In genomic region chr11:58214391-58215048, GRCm38 (mm10) we compare ENCODE assay signal across 8 mouse cellular contexts. TPM values are rescaled to one million over a fixed set of nuclear protein-coding genes. Genes with fewer than 3 reads are reported as not detected.
DNase-seq lines count a peak whose midpoint lies in the region; ATAC-seq lines count a peak whose summit lies in the region.

No protein-coding gene starts in this region.

- WGBS in forebrain, embryonic 10.5 days = 53% methylated on average over 17 of the region's 17 CpGs
- 22% methylated on average over 17 of the region's 17 CpGs for WGBS in heart, embryonic 13.5 days
- 30% methylated on average over 16 of the region's 17 CpGs for WGBS in kidney, embryonic 16.5 days
- 15% methylated on average over 17 of the region's 17 CpGs for WGBS in liver, embryonic 12.5 days (ENCODE audit: insufficient replicate concordance)

- H3K27me3 ChIP-seq in forebrain, embryonic 10.5 days (ENCODE audit: poor library complexity, severe bottlenecking) = peaks cover 9% of the 10 kb centered on the region
- H3K27me3 ChIP-seq in heart, embryonic 13.5 days (replicated peaks) = no peaks in the 10 kb centered on the region
- no peaks in the 10 kb centered on the region for H3K27me3 ChIP-seq in kidney, embryonic 16.5 days (ENCODE audit: insufficient read depth, low read length)
- H3K27me3 ChIP-seq in liver, embryonic 12.5 days (replicated peaks) = no peaks in the 10 kb centered on the region

- peaks cover 20% of the 10 kb centered on the region for H3K4me1 ChIP-seq in forebrain, embryonic 10.5 days
- peaks cover 30% of the 10 kb centered on the region for H3K4me1 ChIP-seq in heart, embryonic 13.5 days
- 0 out of 2 replicates have a peak, but pooled peaks cover 4% of the 10 kb centered on the region for H3K4me1 ChIP-seq in kidney, embryonic 16.5 days (ENCODE audit: insufficient read depth, low read length)
- peaks cover 75% of the 10 kb centered on the region for H3K4me1 ChIP-seq in liver, embryonic 12.5 days

- ATAC-seq in heart, embryonic 13.5 days (ENCODE audit: extremely low read depth, insufficient number of reproducible peaks, low FRiP score, low TSS enrichment) = peak; percentile 71; the same call in 1 of the 2 replicates
- peak; percentile 86 for ATAC-seq in kidney, embryonic 16.5 days (ENCODE audit: low FRiP score, low TSS enrichment)
- peak; percentile 94 for ATAC-seq in liver, embryonic 12.5 days
- peak; percentile 96 for ATAC-seq in monocyte, adult 5-6 weeks (replicated peaks; ENCODE audit: insufficient number of reproducible peaks, low FRiP score, low TSS enrichment, poor library complexity, severe bottlenecking)

- H3K4me3 ChIP-seq in forebrain, embryonic 10.5 days = peak overlapping the region; percentile 41
- peak overlapping the region; percentile 69 for H3K4me3 ChIP-seq in heart, embryonic 13.5 days
- H3K4me3 ChIP-seq in kidney, embryonic 16.5 days (ENCODE audit: low read length) = peak overlapping the region; percentile 54
- peak overlapping the region; percentile 75 for H3K4me3 ChIP-seq in liver, embryonic 12.5 days

- H3K36me3 ChIP-seq in forebrain, embryonic 10.5 days (replicated peaks) = no peaks in the 10 kb centered on the region
- no peaks in the 10 kb centered on the region for H3K36me3 ChIP-seq in heart, embryonic 13.5 days
- no peaks in the 10 kb centered on the region for H3K36me3 ChIP-seq in kidney, embryonic 16.5 days (ENCODE audit: insufficient read depth, low read length)
- no peaks in the 10 kb centered on the region for H3K36me3 ChIP-seq in liver, embryonic 12.5 days

- peak; percentile 74 to 85 for DNase-seq in urinary bladder, adult 18-20 months (ENCODE audit: low spot score in 2 of 2)
- DNase-seq in urinary bladder, postnatal 10 days (ENCODE audit: low spot score) = no peak
- peak; percentile 27 for DNase-seq in forebrain, embryonic 10.5 days (ENCODE audit: extremely low spot score, low spot score)
- peak; percentile 89 to 91 for DNase-seq in spleen, postnatal 4 days (ENCODE audit: low spot score in 2 of 2)

- H3K27ac ChIP-seq in forebrain, embryonic 10.5 days = peak overlapping the region; percentile 66; the same call in 1 of the 2 replicates
- peak overlapping the region; percentile 58 for H3K27ac ChIP-seq in heart, embryonic 13.5 days (replicated peaks)
- no peak overlapping the region for H3K27ac ChIP-seq in kidney, embryonic 16.5 days (ENCODE audit: low read length)
- H3K27ac ChIP-seq in liver, embryonic 12.5 days = peak overlapping the region; percentile 88

- H3K9me3 ChIP-seq in forebrain, embryonic 10.5 days = no peaks in the 10 kb centered on the region
- H3K9me3 ChIP-seq in heart, embryonic 13.5 days = no peaks in the 10 kb centered on the region
- H3K9me3 ChIP-seq in kidney, embryonic 16.5 days (ENCODE audit: low read length) = no peaks in the 10 kb centered on the region
- no peaks in the 10 kb centered on the region for H3K9me3 ChIP-seq in liver, embryonic 12.5 days (replicated peaks)

- peak overlapping the region; percentile 86 for H3K9ac ChIP-seq in heart, embryonic 13.5 days
- peak overlapping the region; percentile 69 for H3K9ac ChIP-seq in kidney, embryonic 16.5 days (replicated peaks; ENCODE audit: low read length)
- peak overlapping the region; percentile 82 for H3K9ac ChIP-seq in liver, embryonic 12.5 days

- H3K4me2 ChIP-seq in heart, embryonic 13.5 days = peak overlapping the region; percentile 75
- peak overlapping the region; percentile 63 for H3K4me2 ChIP-seq in kidney, embryonic 16.5 days (replicated peaks; ENCODE audit: low read depth, low read length)
- H3K4me2 ChIP-seq in liver, embryonic 12.5 days = peak overlapping the region; percentile 81

RNA-seq across cellular contexts. Expression of gene Irgm2, which starts 15.1 kb away (rescaled TPM):
- 0.20 and 0.26 TPM in 2 replicates for polyA plus RNA-seq in forebrain, embryonic 10.5 days (2016; fragmentation: Nextera tagmentation; extraction: Ambion mirVana)
- polyA plus RNA-seq in heart, embryonic 13.5 days (2015; fragmentation: Nextera tagmentation; extraction: Ambion mirVana) = 2.9 and 3.6 TPM in 2 replicates
- polyA plus RNA-seq in kidney, embryonic 16.5 days (2015; fragmentation: Nextera tagmentation; extraction: Ambion mirVana) = 2.6 and 2.7 TPM in 2 replicates
- polyA plus RNA-seq in liver, embryonic 12.5 days (2016; fragmentation: Nextera tagmentation; extraction: Ambion mirVana) = 2.9 and 3.0 TPM in 2 replicates
- 8.8 to 21.7 TPM (median 12.9 TPM) in 3 replicates for total RNA-seq in monocyte, adult 5-6 weeks (2017)

RNA-seq across cellular contexts. Expression of gene Igtp, which starts 15.2 kb away (rescaled TPM):
- polyA plus RNA-seq in forebrain, embryonic 10.5 days (2016; fragmentation: Nextera tagmentation; extraction: Ambion mirVana) = 1.2 and 1.7 TPM in 2 replicates
- 4.4 and 5.0 TPM in 2 replicates for polyA plus RNA-seq in heart, embryonic 13.5 days (2015; fragmentation: Nextera tagmentation; extraction: Ambion mirVana)
- polyA plus RNA-seq in kidney, embryonic 16.5 days (2015; fragmentation: Nextera tagmentation; extraction: Ambion mirVana) = 4.5 and 4.8 TPM in 2 replicates
- polyA plus RNA-seq in liver, embryonic 12.5 days (2016; fragmentation: Nextera tagmentation; extraction: Ambion mirVana) = 6.3 and 6.4 TPM in 2 replicates
- total RNA-seq in monocyte, adult 5-6 weeks (2017) = 18.7 to 31.1 TPM (median 19.5 TPM) in 3 replicates

RNA-seq across cellular contexts. Expression of gene Mrpl22, which starts 43.1 kb away (rescaled TPM):
- 141 and 146 TPM in 2 replicates for polyA plus RNA-seq in forebrain, embryonic 10.5 days (2016; fragmentation: Nextera tagmentation; extraction: Ambion mirVana)
- 103 and 114 TPM in 2 replicates for polyA plus RNA-seq in heart, embryonic 13.5 days (2015; fragmentation: Nextera tagmentation; extraction: Ambion mirVana)
- polyA plus RNA-seq in kidney, embryonic 16.5 days (2015; fragmentation: Nextera tagmentation; extraction: Ambion mirVana) = 132 and 138 TPM in 2 replicates
- polyA plus RNA-seq in liver, embryonic 12.5 days (2016; fragmentation: Nextera tagmentation; extraction: Ambion mirVana) = 129 and 137 TPM in 2 replicates
- 19.8 to 46.1 TPM (median 30.4 TPM) in 3 replicates for total RNA-seq in monocyte, adult 5-6 weeks (2017)

RNA-seq across cellular contexts. Expression of gene Gemin5, which starts 46.2 kb away (rescaled TPM):
- 38.6 and 39.5 TPM in 2 replicates for polyA plus RNA-seq in forebrain, embryonic 10.5 days (2016; fragmentation: Nextera tagmentation; extraction: Ambion mirVana)
- 13.5 and 13.9 TPM in 2 replicates for polyA plus RNA-seq in heart, embryonic 13.5 days (2015; fragmentation: Nextera tagmentation; extraction: Ambion mirVana)
- 22.5 and 24.0 TPM in 2 replicates for polyA plus RNA-seq in kidney, embryonic 16.5 days (2015; fragmentation: Nextera tagmentation; extraction: Ambion mirVana)
- polyA plus RNA-seq in liver, embryonic 12.5 days (2016; fragmentation: Nextera tagmentation; extraction: Ambion mirVana) = 25.4 and 26.0 TPM in 2 replicates
- 7.1 to 12.0 TPM (median 7.2 TPM) in 3 replicates for total RNA-seq in monocyte, adult 5-6 weeks (2017)
